Mouse (Mus musculus): Measurements from ENCODE around the gene Rfc1.
"Not testable (repeated sequence)": the region's sequence is repeated elsewhere in the genome, so short reads cannot be mapped to it uniquely, and the experiment has no call there.

The Rfc1 gene

GRCm38 (mm10) chr5:65299623-65300022, 35.8 kb downstream of the Rfc1 start:
- not testable (repeated sequence) for DNase-seq (ENCODE audit: low spot score in 2 of 2)

- no peak for DNase-seq (ENCODE audit: low spot score in 2 of 2)
Measured at GRCm38 (mm10) chr5:65298167-65298950, 37.1 kb downstream of the Rfc1 start.

- no peak for DNase-seq (ENCODE audit: low spot score in 2 of 2)
Measured at GRCm38 (mm10) chr5:65294270-65294669, 41.2 kb downstream of the Rfc1 start.

- DNase-seq (ENCODE audit: low spot score in 2 of 2), result no peak
Measured at GRCm38 (mm10) chr5:65293627-65294026, 41.8 kb downstream of the Rfc1 start.

- not testable (repeated sequence) for DNase-seq (ENCODE audit: low spot score in 2 of 2)
Measured at GRCm38 (mm10) chr5:65289009-65289408, 46.5 kb downstream of the Rfc1 start.

GRCm38 (mm10) chr5:65287751-65288701, 47.4 kb downstream of the Rfc1 start:
- no peak for DNase-seq (ENCODE audit: low spot score in 2 of 2)

- peak; percentile 7 to 50 for DNase-seq (ENCODE audit: low spot score in 2 of 2)
Measured at GRCm38 (mm10) chr5:65284171-65284570, 51.3 kb downstream of the Rfc1 start.

GRCm38 (mm10) chr5:65281216-65281615, 54.3 kb downstream of the Rfc1 start:
- DNase-seq (ENCODE audit: low spot score in 2 of 2), result no peak

GRCm38 (mm10) chr5:65279133-65279651, 56.3 kb downstream of the Rfc1 start:
- DNase-seq (ENCODE audit: low spot score in 2 of 2), result no peak

GRCm38 (mm10) chr5:65273966-65274365, 61.5 kb downstream of the Rfc1 start:
- DNase-seq (ENCODE audit: low spot score in 2 of 2), result no peak

GRCm38 (mm10) chr5:65257910-65258505, 77.5 kb downstream of the Rfc1 start:
- DNase-seq (ENCODE audit: low spot score in 2 of 2), result no peak

GRCm38 (mm10) chr5:65250185-65250855, 85.2 kb downstream of the Rfc1 start:
- no peak for DNase-seq (ENCODE audit: low spot score in 2 of 2)

GRCm38 (mm10) chr5:65247296-65247695, 88.2 kb downstream of the Rfc1 start:
- DNase-seq (ENCODE audit: low spot score in 2 of 2), result no peak

GRCm38 (mm10) chr5:65242740-65243139, 92.7 kb downstream of the Rfc1 start:
- DNase-seq (ENCODE audit: low spot score in 2 of 2), result peak in 1 of 2 experiments; percentile 37

GRCm38 (mm10) chr5:65231289-65232003, 104.0 kb downstream of the Rfc1 start:
- DNase-seq (ENCODE audit: low spot score in 2 of 2), result no peak

GRCm38 (mm10) chr5:65224056-65224455, 111.4 kb downstream of the Rfc1 start:
- DNase-seq (ENCODE audit: low spot score in 2 of 2), result no peak

GRCm38 (mm10) chr5:65221037-65221436, 114.4 kb downstream of the Rfc1 start:
- DNase-seq (ENCODE audit: low spot score in 2 of 2), result no peak

GRCm38 (mm10) chr5:65217305-65218269, 117.9 kb downstream of the Rfc1 start:
- DNase-seq (ENCODE audit: low spot score in 2 of 2), result peak in 1 of 2 experiments; percentile 11

- DNase-seq (ENCODE audit: low spot score in 2 of 2), result peak; percentile 17 to 31
Measured at GRCm38 (mm10) chr5:65213321-65213720, 122.1 kb downstream of the Rfc1 start.
